Mouse (Mus musculus) cortical plate, adult 2 months (tissue): ENCODE results near the gene Fut7.

ENCODE experiments used
- CTCF ChIP-seq: fragments of 200-500 bp; IDR thresholded peaks from 2 replicates; pipeline ENCODE4 v1.5.1; 2011; ENCODE audit warnings: mild to moderate bottlenecking, control low read depth, low read length; ENCODE audit not compliant: insufficient read depth; ENCODE audit errors: extremely low read depth
- POLR2A ChIP-seq: fragments of 200-500 bp; IDR thresholded peaks from 2 replicates; pipeline ENCODE4 v1.6.1; 2011; ENCODE audit warnings: mild to moderate bottlenecking, low read length, control low read depth; ENCODE audit not compliant: insufficient read depth; ENCODE audit errors: extremely low read depth

DNA sequence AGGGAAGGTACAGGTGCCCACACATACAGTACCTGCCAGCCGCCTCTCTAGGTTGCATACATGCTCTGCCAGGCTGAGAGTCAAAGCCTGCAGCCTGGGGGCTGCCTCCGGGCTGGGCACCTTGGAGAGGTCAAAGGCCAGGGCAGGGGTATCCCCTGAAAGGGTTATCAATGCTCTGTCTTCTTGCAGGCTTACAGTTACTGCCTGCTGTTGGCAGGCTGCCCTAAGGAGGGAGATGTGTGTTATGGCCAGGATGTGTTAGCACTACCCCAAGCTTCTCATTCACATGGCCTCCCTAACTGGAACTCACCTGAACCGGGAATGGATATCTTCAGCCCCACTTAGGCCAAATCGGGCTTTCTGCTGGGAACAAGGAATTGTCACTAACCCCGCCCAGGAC is 37.1 kb downstream of the Fut7 start:
- no peak for TF ChIP-seq CTCF
- TF ChIP-seq POLR2A: no peak
